Mouse (Mus musculus): ENCODE measurements around the gene Rpl28. TPM values are rescaled to one million over a fixed set of nuclear protein-coding genes. Genes with fewer than 3 reads are reported as not detected.

The Rpl28 gene
- 1,000 to 10,000 TPM; 1,080 to 1,143 TPM for total RNA-seq (2021)
- long read RNA-seq, experiment 1, transcript Rpl28-202 (4 exons, 772 nt): minor isoform, 34 of 120 reads
- long read RNA-seq, experiment 1, transcript Rpl28-201 (5 exons, 1,106 nt): major isoform, 83 of 120 reads
- long read RNA-seq, experiment 1, partial matches to known transcripts: 1 of 120 reads
- long read RNA-seq, experiment 1, other reads (novel, unspliced or antisense): 2 of 120 reads
- long read RNA-seq, experiment 2, transcript Rpl28-202 (4 exons, 772 nt): minor isoform, 42 of 161 reads
- long read RNA-seq, experiment 2, transcript Rpl28-201 (5 exons, 1,106 nt): major isoform, 108 of 161 reads
- long read RNA-seq, experiment 2, partial matches to known transcripts: 5 of 161 reads
- long read RNA-seq, experiment 2, other reads (novel, unspliced or antisense): 6 of 161 reads

GRCm38 (mm10) chr7:4792278-4793212 lies at the start of gene Rpl28:
TSS of gene Rpl28 (plus strand) at chr7:4792874.
- peak; percentile 88 to 94 for DNase-seq (ENCODE audit: low spot score in 2 of 2)

- DNase-seq (ENCODE audit: low spot score in 2 of 2): no peak
Measured at GRCm38 (mm10) chr7:4743354-4743753, 49.3 kb upstream of the Rpl28 start.

GRCm38 (mm10) chr7:4744886-4745285 lies 47.8 kb upstream of the Rpl28 start:
- no peak for DNase-seq (ENCODE audit: low spot score in 2 of 2)

- DNase-seq (ENCODE audit: low spot score in 2 of 2): no peak
Measured at GRCm38 (mm10) chr7:4746326-4746980, 46.2 kb upstream of the Rpl28 start.

- DNase-seq (ENCODE audit: low spot score in 2 of 2): no peak
Measured at GRCm38 (mm10) chr7:4747156-4747899, 45.3 kb upstream of the Rpl28 start.

- DNase-seq (ENCODE audit: low spot score in 2 of 2): no peak
Measured at GRCm38 (mm10) chr7:4748321-4748720, 44.4 kb upstream of the Rpl28 start.

GRCm38 (mm10) chr7:4749169-4749568 lies 43.5 kb upstream of the Rpl28 start:
- no peak for DNase-seq (ENCODE audit: low spot score in 2 of 2)

GRCm38 (mm10) chr7:4751971-4752820 lies 40.5 kb upstream of the Rpl28 start:
- DNase-seq (ENCODE audit: low spot score in 2 of 2): peak in 1 of 2 experiments; percentile 43

GRCm38 (mm10) chr7:4752821-4753570 lies 39.7 kb upstream of the Rpl28 start, which contains the start of gene Cox6b2:
TSS of gene Cox6b2 (minus strand) at chr7:4753094.
- DNase-seq (ENCODE audit: low spot score in 2 of 2): peak; percentile 51 to 71

GRCm38 (mm10) chr7:4759670-4760069 lies 33.0 kb upstream of the Rpl28 start:
- no peak for DNase-seq (ENCODE audit: low spot score in 2 of 2)

- DNase-seq (ENCODE audit: low spot score in 2 of 2): no peak
Measured at GRCm38 (mm10) chr7:4764946-4765710, 27.5 kb upstream of the Rpl28 start.

- no peak for DNase-seq (ENCODE audit: low spot score in 2 of 2)
Measured at GRCm38 (mm10) chr7:4771202-4771601, 21.5 kb upstream of the Rpl28 start, which contains the start of gene Fam71e2. TSS of gene Fam71e2 (minus strand) at chr7:4771302.

GRCm38 (mm10) chr7:4776131-4776530 lies 16.5 kb upstream of the Rpl28 start:
- DNase-seq (ENCODE audit: low spot score in 2 of 2): no peak

GRCm38 (mm10) chr7:4776861-4777830 lies 15.5 kb upstream of the Rpl28 start:
- DNase-seq (ENCODE audit: low spot score in 2 of 2): peak in 1 of 2 experiments; percentile 69

GRCm38 (mm10) chr7:4777851-4778637 lies 14.6 kb upstream of the Rpl28 start:
- DNase-seq (ENCODE audit: low spot score in 2 of 2): no peak

GRCm38 (mm10) chr7:4779921-4780320 lies 12.8 kb upstream of the Rpl28 start:
- no peak for DNase-seq (ENCODE audit: low spot score in 2 of 2)
